Mouse (Mus musculus): ENCODE data around the gene 4930519G04Rik. TPM values are rescaled to one million over a fixed set of nuclear protein-coding genes. Genes with fewer than 3 reads are reported as not detected.
"Not testable (repeated sequence)": the region's sequence is repeated elsewhere in the genome, so short reads cannot be mapped to it uniquely, and the experiment has no call there.

Gene 4930519G04Rik
- polyA plus RNA-seq, 1 experiment = not detected

GRCm38 (mm10) chr5:114842674-114843073 is 10.8 kb upstream of the 4930519G04Rik start:
- TF ChIP-seq CTCF (IDR thresholded peaks at IDR 0.05; ENCODE audit: borderline replicate concordance, extremely low read depth, insufficient read depth, insufficient read length) (no peak), POLR2A (IDR thresholded peaks at IDR 0.05; ENCODE audit: borderline replicate concordance, extremely low read depth, insufficient read depth, insufficient read length, poor library complexity, severe bottlenecking) (no peak)
- no peak for DNase-seq (ENCODE audit: low read depth)

- DNase-seq (ENCODE audit: low read depth) = not testable (repeated sequence)
Observed at GRCm38 (mm10) chr5:114844371-114844770, 9.1 kb upstream of the 4930519G04Rik start.

DNA sequence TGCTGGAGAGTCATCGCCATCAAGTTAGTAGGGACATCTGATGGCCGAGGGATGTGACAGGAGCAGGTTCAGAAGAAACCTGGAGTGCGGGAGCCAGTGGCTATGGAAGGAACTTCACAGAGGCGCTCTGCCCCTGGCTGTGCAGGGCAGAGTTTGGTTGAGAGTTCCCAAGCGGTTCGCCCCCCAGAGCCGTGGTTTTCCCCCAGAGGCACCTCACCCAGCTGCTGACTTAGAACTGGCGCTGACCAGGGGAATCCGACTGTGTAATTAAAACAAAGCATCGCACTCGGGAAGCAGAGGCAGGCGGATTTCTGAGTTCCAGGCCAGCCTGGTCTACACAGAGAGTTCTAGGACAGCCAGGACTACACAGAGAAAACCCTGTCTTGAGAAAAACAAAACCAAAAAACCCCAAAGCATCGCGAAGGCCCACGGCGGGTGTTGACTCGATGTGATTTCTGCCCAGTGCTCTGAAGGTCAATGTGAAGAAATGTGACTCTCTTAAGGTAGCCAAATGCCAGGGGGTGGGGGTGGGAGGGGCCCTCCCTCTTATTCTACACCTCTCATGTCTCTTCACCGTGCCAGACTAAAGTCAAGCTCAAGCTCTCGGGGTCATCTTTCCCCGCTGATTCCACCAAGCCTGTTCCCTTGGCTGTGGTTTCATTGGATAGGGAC is 1.8 kb upstream of the 4930519G04Rik start:
- TF ChIP-seq CTCF (IDR thresholded peaks at IDR 0.05; ENCODE audit: borderline replicate concordance, extremely low read depth, insufficient read depth, insufficient read length) = no peak
- no peak for TF ChIP-seq POLR2A (IDR thresholded peaks at IDR 0.05; ENCODE audit: borderline replicate concordance, extremely low read depth, insufficient read depth, insufficient read length, poor library complexity, severe bottlenecking)
- no peak for DNase-seq (ENCODE audit: low read depth)

DNA sequence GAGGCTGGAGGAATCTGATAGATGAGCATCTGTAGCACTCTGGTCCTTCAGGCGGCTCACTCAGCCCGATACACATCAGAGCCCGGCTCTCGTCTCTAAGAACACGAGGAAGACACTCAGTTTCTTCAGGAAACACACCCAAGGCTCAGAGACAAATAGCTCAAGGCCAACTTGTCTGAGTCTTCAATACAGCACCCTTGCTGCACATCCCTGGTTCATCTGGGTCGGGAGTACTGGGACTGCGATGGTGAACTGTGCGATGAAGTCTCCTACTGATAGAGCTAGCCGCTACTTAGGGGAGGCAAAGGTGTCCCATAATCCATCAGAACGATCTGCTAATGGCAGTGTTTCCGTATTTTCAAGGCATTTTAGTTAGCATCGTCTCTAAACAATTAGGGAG is 5.1 kb downstream of the 4930519G04Rik start, which contains the start of gene Gm9936:
Gene Gm9936, minus strand, starts transcription at position 101 of the 400 bp plus-strand sequence.
- DNase-seq (ENCODE audit: low read depth) = no peak
- no peak for TF ChIP-seq CTCF (IDR thresholded peaks at IDR 0.05; ENCODE audit: borderline replicate concordance, extremely low read depth, insufficient read depth, insufficient read length)
- TF ChIP-seq POLR2A (IDR thresholded peaks at IDR 0.05; ENCODE audit: borderline replicate concordance, extremely low read depth, insufficient read depth, insufficient read length, poor library complexity, severe bottlenecking) = no peak

- peak; percentile 95 for DNase-seq (ENCODE audit: low read depth)
- TF ChIP-seq CTCF (IDR thresholded peaks at IDR 0.05; ENCODE audit: borderline replicate concordance, extremely low read depth, insufficient read depth, insufficient read length) (peak; percentile 98), POLR2A (IDR thresholded peaks at IDR 0.05; ENCODE audit: borderline replicate concordance, extremely low read depth, insufficient read depth, insufficient read length, poor library complexity, severe bottlenecking) (no peak)
Observed at GRCm38 (mm10) chr5:114859253-114859652, 5.8 kb downstream of the 4930519G04Rik start.

DNA sequence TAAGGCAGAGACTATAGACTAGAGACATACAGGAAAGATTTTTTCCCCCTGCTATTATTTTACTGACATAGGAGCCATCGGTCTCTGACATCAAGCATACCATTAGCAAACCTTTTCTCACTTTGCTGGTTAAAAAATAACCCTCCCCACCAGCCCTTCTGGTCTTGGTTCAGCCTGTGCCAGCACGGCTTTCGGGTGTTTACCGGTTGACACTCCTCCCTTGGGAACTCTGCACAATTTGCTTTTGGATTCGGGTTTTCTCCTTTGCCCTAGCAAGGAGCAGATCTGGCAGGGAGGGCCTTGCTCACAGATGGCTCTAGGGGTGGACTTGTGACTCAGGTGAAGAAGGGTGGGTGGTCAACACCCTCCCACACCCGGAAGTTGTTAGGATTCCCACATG is 8.3 kb downstream of the 4930519G04Rik start:
- TF ChIP-seq CTCF (IDR thresholded peaks at IDR 0.05; ENCODE audit: borderline replicate concordance, extremely low read depth, insufficient read depth, insufficient read length) = no peak

DNA sequence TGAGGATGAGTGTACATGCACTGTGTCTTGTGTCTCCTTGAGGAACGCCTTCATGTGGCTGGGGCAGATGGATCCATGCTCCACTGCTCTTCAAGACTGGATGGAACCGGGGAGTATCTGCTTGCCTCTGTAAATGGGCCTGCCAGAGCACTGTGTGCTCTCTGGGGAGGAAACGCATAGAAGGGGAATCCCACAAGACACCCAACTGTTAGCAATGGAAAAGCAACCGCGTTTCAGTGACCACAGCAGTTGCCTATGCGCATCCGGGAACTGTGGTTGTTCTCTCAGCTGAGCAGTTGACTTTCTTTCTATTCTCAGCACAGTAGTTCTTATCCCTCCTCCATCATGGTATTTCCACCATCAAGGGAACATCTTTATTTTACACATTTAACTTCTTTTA is 11.3 kb downstream of the 4930519G04Rik start:
- TF ChIP-seq CTCF (IDR thresholded peaks at IDR 0.05; ENCODE audit: borderline replicate concordance, extremely low read depth, insufficient read depth, insufficient read length) = no peak
- TF ChIP-seq POLR2A (IDR thresholded peaks at IDR 0.05; ENCODE audit: borderline replicate concordance, extremely low read depth, insufficient read depth, insufficient read length, poor library complexity, severe bottlenecking) = no peak
- DNase-seq (ENCODE audit: low read depth) = no peak

More for the DNA sequence above, 8.3 kb downstream of the 4930519G04Rik start:
- DNase-seq (ENCODE audit: low read depth) = no peak

DNA sequence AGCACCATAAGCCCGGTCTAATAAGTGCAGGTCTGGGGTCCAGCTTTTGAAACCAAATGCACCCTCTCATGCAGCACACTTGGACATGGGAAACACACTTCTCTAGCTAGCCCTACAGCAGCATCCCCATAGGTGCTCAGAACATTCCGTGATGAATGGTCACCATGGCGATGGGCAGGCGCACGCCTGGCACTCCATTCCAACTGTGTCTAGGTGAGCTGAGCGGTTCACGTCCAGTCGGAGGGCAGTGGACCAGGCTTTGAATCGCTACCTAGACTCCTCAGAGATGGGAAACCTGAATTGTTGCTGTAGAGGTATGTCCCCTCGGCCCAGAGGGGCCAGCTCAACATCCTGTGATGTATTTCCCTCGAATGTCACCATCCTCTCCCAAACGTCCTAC is 11.8 kb downstream of the 4930519G04Rik start:
- DNase-seq (ENCODE audit: low read depth) = no peak
- TF ChIP-seq CTCF (IDR thresholded peaks at IDR 0.05; ENCODE audit: borderline replicate concordance, extremely low read depth, insufficient read depth, insufficient read length) (no peak), POLR2A (IDR thresholded peaks at IDR 0.05; ENCODE audit: borderline replicate concordance, extremely low read depth, insufficient read depth, insufficient read length, poor library complexity, severe bottlenecking) (no peak)

DNA sequence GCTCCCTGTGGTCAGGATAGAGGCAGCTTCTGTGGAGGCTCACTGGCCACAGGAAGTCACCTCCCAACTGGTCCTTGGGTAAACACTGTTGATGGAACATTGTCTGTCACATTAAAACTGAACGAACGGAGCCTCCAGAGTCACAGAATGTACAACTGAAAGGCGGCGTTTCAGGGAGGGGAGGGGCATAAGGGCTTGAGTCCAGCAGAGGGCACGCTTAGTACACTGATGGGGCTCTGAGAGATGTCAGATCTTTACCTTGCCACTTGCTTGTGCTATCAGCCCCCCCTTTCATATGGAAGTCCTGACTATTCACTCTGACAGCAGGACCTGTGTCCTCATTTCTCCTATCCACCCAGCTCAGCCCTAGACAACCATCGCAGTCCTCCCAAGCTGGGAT is 22.4 kb downstream of the 4930519G04Rik start:
- DNase-seq (ENCODE audit: low read depth) = peak; percentile 16
- TF ChIP-seq POLR2A (IDR thresholded peaks at IDR 0.05; ENCODE audit: borderline replicate concordance, extremely low read depth, insufficient read depth, insufficient read length, poor library complexity, severe bottlenecking) (no peak), CTCF (IDR thresholded peaks at IDR 0.05; ENCODE audit: borderline replicate concordance, extremely low read depth, insufficient read depth, insufficient read length) (peak; percentile 18; the same call in 1 of the 2 replicates)

GRCm38 (mm10) chr5:114876331-114876730 is 22.9 kb downstream of the 4930519G04Rik start:
- peak; percentile 26 for DNase-seq (ENCODE audit: low read depth)
- TF ChIP-seq CTCF (IDR thresholded peaks at IDR 0.05; ENCODE audit: borderline replicate concordance, extremely low read depth, insufficient read depth, insufficient read length) (no peak), POLR2A (IDR thresholded peaks at IDR 0.05; ENCODE audit: borderline replicate concordance, extremely low read depth, insufficient read depth, insufficient read length, poor library complexity, severe bottlenecking) (no peak)

DNA sequence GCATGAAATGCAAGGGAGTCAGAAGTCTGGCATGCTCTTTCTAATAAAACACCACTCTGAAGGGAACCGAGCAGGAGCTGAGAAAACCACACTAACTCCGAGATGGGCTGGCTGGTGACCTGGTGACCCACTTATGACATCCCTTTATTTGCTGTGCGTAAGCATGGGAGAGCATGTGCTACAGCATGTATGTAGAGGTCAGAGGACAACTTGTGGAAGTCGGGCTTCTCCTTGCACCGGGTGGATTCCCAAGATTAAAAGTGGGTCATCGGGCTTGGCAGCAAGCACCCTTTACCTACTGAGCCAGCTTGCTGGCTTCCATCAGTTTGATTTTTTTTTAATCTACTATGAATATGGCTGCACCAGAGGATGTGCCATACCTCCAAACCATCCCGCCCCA is 24.0 kb downstream of the 4930519G04Rik start:
- TF ChIP-seq POLR2A (IDR thresholded peaks at IDR 0.05; ENCODE audit: borderline replicate concordance, extremely low read depth, insufficient read depth, insufficient read length, poor library complexity, severe bottlenecking) (no peak), CTCF (IDR thresholded peaks at IDR 0.05; ENCODE audit: borderline replicate concordance, extremely low read depth, insufficient read depth, insufficient read length) (no peak)
- DNase-seq (ENCODE audit: low read depth) = no peak

DNA sequence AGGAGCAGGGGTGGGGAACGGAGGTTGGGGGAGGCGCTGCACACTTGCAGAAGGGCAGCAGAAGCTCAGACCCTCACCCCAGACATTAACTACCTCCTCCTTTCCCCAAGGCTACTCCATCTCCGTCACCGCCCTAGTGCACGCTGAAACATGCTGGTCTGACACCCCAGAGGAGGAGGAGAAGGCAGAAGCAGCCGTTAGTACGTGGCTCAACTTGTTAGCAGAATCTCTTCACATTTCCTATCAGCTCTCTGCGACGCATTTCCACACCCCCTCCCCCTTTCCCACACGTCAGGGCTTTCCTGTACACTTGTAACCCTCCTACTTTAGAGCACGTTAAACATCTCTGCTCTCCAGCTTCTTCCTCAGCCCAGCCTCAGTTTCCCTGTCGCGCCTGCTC is 25.9 kb downstream of the 4930519G04Rik start:
- TF ChIP-seq POLR2A (IDR thresholded peaks at IDR 0.05; ENCODE audit: borderline replicate concordance, extremely low read depth, insufficient read depth, insufficient read length, poor library complexity, severe bottlenecking) (no peak), CTCF (IDR thresholded peaks at IDR 0.05; ENCODE audit: borderline replicate concordance, extremely low read depth, insufficient read depth, insufficient read length) (no peak)
- DNase-seq (ENCODE audit: low read depth) = no peak

DNA sequence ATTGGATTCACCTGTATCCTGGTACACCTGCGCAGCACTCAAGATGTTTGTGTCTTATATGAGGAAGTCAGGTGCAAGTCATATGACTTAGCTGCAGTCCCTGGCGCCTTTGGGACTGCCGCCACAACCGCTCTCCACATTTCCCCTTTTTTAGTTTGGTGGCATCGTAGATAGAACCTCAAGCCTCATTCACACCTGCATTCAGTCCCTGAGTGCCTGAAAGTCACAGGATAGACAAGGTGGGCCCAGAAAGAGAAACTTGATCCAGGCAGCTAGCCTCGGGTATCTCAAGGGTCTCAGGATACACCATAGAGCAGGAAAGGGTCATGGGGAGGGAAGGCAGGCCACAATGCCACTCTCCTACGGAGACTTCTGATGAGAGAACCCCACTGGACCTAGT is 28.9 kb downstream of the 4930519G04Rik start:
- not testable (repeated sequence) for DNase-seq (ENCODE audit: low read depth)
